Mouse (Mus musculus): ENCODE measurements at regions not wholly inside any gene's neighbourhood (a gene's known extent, or its start where the extent isn't known, plus 50 kb on each side); places are given as distances from the start of the nearest gene placed in this dataset.

GRCm38 (mm10) chr7:125138607-125139006 lies 305.9 kb upstream of the Kdm8 start:
- TF ChIP-seq EP300 (optimal IDR thresholded peaks at IDR 0.05): no peak
- TF ChIP-seq CTCF (IDR thresholded peaks at IDR 0.05; ENCODE audit: low read depth): no peak
